Mouse (Mus musculus): ENCODE measurements around the gene Klrb1c. TPM values are rescaled to one million over a fixed set of nuclear protein-coding genes. Genes with fewer than 3 reads are reported as not detected.
A peak's percentile ranks its signal among the peaks of the same experiment; 100 is the strongest.
"Not testable (repeated sequence)": the region's sequence is repeated elsewhere in the genome, so short reads cannot be mapped to it uniquely, and the experiment has no call there.

The Klrb1c gene
- total RNA-seq (2021) (under 1 TPM; 0.23 to 0.31 TPM), polyA plus RNA-seq (2012; rRNA removed) (0.08 and 0.16 TPM in 2 replicates)
- long read RNA-seq: 0 reads

- DNase-seq: no peak
Measured at GRCm38 (mm10) chr6:128789115-128789514, at the start of gene Klrb1c. TSS of gene Klrb1c (minus strand) at chr6:128789215.

GRCm38 (mm10) chr6:128837454-128838341 is 48.7 kb upstream of the Klrb1c start:
- DNase-seq: peak; percentile 41

- no peak for DNase-seq
Measured at GRCm38 (mm10) chr6:128836955-128837334, 47.9 kb upstream of the Klrb1c start.

- no peak for DNase-seq
Measured at GRCm38 (mm10) chr6:128836191-128836954, 47.4 kb upstream of the Klrb1c start.

- DNase-seq: no peak
Measured at GRCm38 (mm10) chr6:128835571-128835970, 46.6 kb upstream of the Klrb1c start.

- no peak for DNase-seq
Measured at GRCm38 (mm10) chr6:128833046-128833445, 44.0 kb upstream of the Klrb1c start.

- no peak for DNase-seq
Measured at GRCm38 (mm10) chr6:128829837-128830236, 40.8 kb upstream of the Klrb1c start.

- no peak for DNase-seq
Measured at GRCm38 (mm10) chr6:128826781-128827180, 37.8 kb upstream of the Klrb1c start.

- no peak for DNase-seq
Measured at GRCm38 (mm10) chr6:128826132-128826531, 37.1 kb upstream of the Klrb1c start, which contains the start of the genes Gm44511 and Klrb1b. TSS of gene Gm44511 (minus strand) at chr6:128826315. TSS of gene Klrb1b (minus strand) at chr6:128826331.

GRCm38 (mm10) chr6:128818083-128818802 is 29.2 kb upstream of the Klrb1c start:
- no peak for DNase-seq

- no peak for DNase-seq
Measured at GRCm38 (mm10) chr6:128808532-128808931, 19.5 kb upstream of the Klrb1c start.

- no peak for DNase-seq
Measured at GRCm38 (mm10) chr6:128807021-128807420, 18.0 kb upstream of the Klrb1c start.

- DNase-seq: peak; percentile 60
Measured at GRCm38 (mm10) chr6:128804823-128805640, 16.0 kb upstream of the Klrb1c start.

- peak; percentile 95 for DNase-seq
Measured at GRCm38 (mm10) chr6:128802999-128803857, 14.2 kb upstream of the Klrb1c start.

GRCm38 (mm10) chr6:128802557-128802956 is 13.5 kb upstream of the Klrb1c start:
- DNase-seq: peak; percentile 33

- not testable (repeated sequence) for DNase-seq
Measured at GRCm38 (mm10) chr6:128800696-128801095, 11.7 kb upstream of the Klrb1c start.

- DNase-seq: no peak
Measured at GRCm38 (mm10) chr6:128799896-128800270, 10.9 kb upstream of the Klrb1c start.

GRCm38 (mm10) chr6:128799144-128799895 is 10.3 kb upstream of the Klrb1c start:
- peak; percentile 87 for DNase-seq

- peak; percentile 86 for DNase-seq
Measured at GRCm38 (mm10) chr6:128798772-128799143, 9.7 kb upstream of the Klrb1c start.
